Mouse (Mus musculus) forebrain, postnatal 0 days (tissue): Measurements from ENCODE around the gene Gm17304. TPM values are rescaled to one million over a fixed set of nuclear protein-coding genes. Genes with fewer than 3 reads are reported as not detected.

Source experiments
- ATAC-seq: fragments of 200-750 bp; cut with Nextera tagmentation; 2 replicates; pipeline ENCODE4 v1.8.0; 2017; ENCODE audit warnings: mild to moderate bottlenecking, moderate library complexity
- DNase-seq: peaks from one replicate; pipeline ENCODE4 v3.0.0-alpha.2; 2015
- H3K27ac ChIP-seq: fragments of 300-500 bp; sonication (generic); 2 replicates; pipeline ENCODE4 v1.5.1; 2014; ENCODE audit warnings: low read depth, mild to moderate bottlenecking, antibody characterized with exemption, low read length, moderate library complexity, mixed read lengths
- H3K27me3 ChIP-seq: fragments of 300-500 bp; sonication (generic); 2 replicates; pipeline ENCODE4 v1.6.1; 2014; ENCODE audit warnings: mild to moderate bottlenecking, low read length, mixed read lengths; ENCODE audit not compliant: insufficient read depth
- H3K36me3 ChIP-seq: fragments of 300-500 bp; sonication (generic); 2 replicates; pipeline ENCODE4 v1.6.1; 2014; ENCODE audit warnings: mild to moderate bottlenecking, moderate library complexity; ENCODE audit not compliant: insufficient read depth
- H3K4me1 ChIP-seq: fragments of 300-500 bp; sonication (generic); 2 replicates; pipeline ENCODE4 v1.6.1; 2014; ENCODE audit warnings: antibody characterized with exemption; ENCODE audit not compliant: insufficient read depth
- H3K4me2 ChIP-seq: fragments of 300-500 bp; sonication (generic); 2 replicates; pipeline ENCODE4 v1.6.1; 2014; ENCODE audit warnings: low read depth, mild to moderate bottlenecking, moderate library complexity
- H3K4me3 ChIP-seq: fragments of 300-500 bp; sonication (generic); 2 replicates; pipeline ENCODE4 v1.5.1; 2014; ENCODE audit warnings: low read depth, low read length, mixed read lengths
- H3K9ac ChIP-seq: fragments of 300-500 bp; sonication (generic); 2 replicates; pipeline ENCODE4 v1.6.1; 2014; ENCODE audit warnings: mild to moderate bottlenecking
- H3K9me3 ChIP-seq: fragments of 300-500 bp; sonication (generic); 2 replicates; pipeline ENCODE4 v1.6.1; 2016; ENCODE audit warnings: low read length
- CTCF ChIP-seq: sonication (generic); IDR thresholded peaks from 2 replicates; pipeline ENCODE4 v1.5.1; 2016; ENCODE audit warnings: antibody characterized with exemption, control low read depth, low read depth
- WGBS: fragments of 180-500 bp; shearing (Covaris S2); extraction: QIAGEN DNeasy Blood & Tissue Kit; methylation state at CpG from one replicate; pipeline ENCODE4 v1.1.7; 2014; 5-methylcytosine and 5-hydroxymethylcytosine counted together
- polyA plus RNA-seq: library from polyadenylated mRNA; unstranded; fragments of >200 nt; fragmentation: Nextera tagmentation; extraction: Ambion mirVana; gene quantifications from 2 replicates; pipeline ENCODE4 v1.2.1, GENCODE M21; 2015
- total RNA-seq: library from RNA; depleted of rRNA; stranded (reverse); fragments of >200 nt; gene quantifications from 2 replicates; pipeline ENCODE4 v1.2.3, GENCODE M21; 2014

Gene Gm17304
- total and polyA plus RNA-seq, 2 experiments from 2014 or later: not detected

DNA sequence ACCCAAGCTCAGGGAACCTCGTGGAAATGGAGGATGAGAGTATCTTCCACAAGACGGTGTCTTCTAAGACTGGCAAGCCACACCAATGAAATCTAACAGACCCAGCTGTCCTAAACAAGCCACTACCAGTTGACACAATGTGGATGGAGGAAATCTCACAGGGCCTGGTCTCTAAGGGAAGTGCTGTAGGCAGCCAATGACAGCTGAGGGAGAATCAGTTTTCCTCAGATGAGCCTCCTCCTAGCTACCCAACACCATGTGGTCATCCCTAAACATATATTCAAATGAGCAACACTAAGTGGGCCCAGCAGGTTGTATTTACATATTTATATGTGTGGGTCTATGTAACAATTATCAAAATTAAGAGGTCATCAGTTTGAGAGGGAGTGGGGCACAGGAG is 11.4 kb upstream of the Gm17304 start:
- Histone ChIP-seq H3K4me1 (no peaks in the 10 kb centered on the region), H3K4me3 (no peak overlapping the region), H3K27me3 (no peaks in the 10 kb centered on the region), H3K27ac (no peak overlapping the region), H3K36me3 (0 out of 2 replicates have a peak, but pooled peaks cover 5% of the 10 kb centered on the region), H3K4me2 (no peak overlapping the region), H3K9ac (no peak overlapping the region), H3K9me3 (no peaks in the 10 kb centered on the region)
- peak; percentile 93 for ATAC-seq
- no peak for TF ChIP-seq CTCF
- DNase-seq: peak; percentile 40
- WGBS: 75% methylated on average over 2 of the region's 2 CpGs

- H3K27me3 ChIP-seq: no peaks in the 10 kb centered on the region
- no peak overlapping the region for H3K27ac ChIP-seq
- no peak overlapping the region for H3K9ac ChIP-seq
- 0 out of 2 replicates have a peak, but pooled peaks cover 5% of the 10 kb centered on the region for H3K36me3 ChIP-seq
- no peak for ATAC-seq
- no peak overlapping the region for H3K4me3 ChIP-seq
- DNase-seq: no peak
- no peak for TF ChIP-seq CTCF
- H3K4me1 ChIP-seq: no peaks in the 10 kb centered on the region
- H3K4me2 ChIP-seq: no peak overlapping the region
- no peaks in the 10 kb centered on the region for H3K9me3 ChIP-seq
- 76% methylated on average over 8 of the region's 8 CpGs for WGBS
These were observed 9.4 kb upstream of the Gm17304 start for GRCm38 (mm10) chr5:106599482-106599881.

- Histone ChIP-seq H3K27ac (no peak overlapping the region), H3K4me3 (no peak overlapping the region), H3K36me3 (no peaks in the 10 kb centered on the region), H3K9ac (no peak overlapping the region), H3K4me1 (no peaks in the 10 kb centered on the region), H3K4me2 (no peak overlapping the region), H3K27me3 (no peaks in the 10 kb centered on the region), H3K9me3 (no peaks in the 10 kb centered on the region)
- TF ChIP-seq CTCF: no peak
- ATAC-seq (no peak), DNase-seq (no peak)
- WGBS: 92% methylated on average over 5 of the region's 5 CpGs
These were observed 4.5 kb upstream of the Gm17304 start for GRCm38 (mm10) chr5:106604381-106604780.

DNA sequence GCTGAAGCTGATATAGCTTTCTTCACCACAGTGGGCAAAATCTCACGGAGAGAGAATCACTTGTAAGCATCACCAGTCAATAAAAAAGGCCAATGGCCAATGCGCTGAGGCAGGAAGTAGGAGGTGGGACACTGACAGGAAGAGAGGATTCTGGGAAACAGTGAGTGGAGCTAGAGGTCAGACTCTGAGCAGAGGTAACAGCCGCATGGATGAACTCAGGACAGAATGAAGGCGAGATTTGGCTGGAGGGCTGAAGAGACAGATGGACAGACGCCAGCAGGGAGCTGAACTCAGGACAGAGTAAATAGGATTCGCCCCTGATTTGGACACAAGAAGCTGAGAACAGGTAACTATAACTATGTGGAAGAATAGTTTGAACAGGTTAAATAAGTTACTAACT is 3.8 kb upstream of the Gm17304 start:
- no peak for TF ChIP-seq CTCF
- Histone ChIP-seq H3K4me3 (no peak overlapping the region), H3K9me3 (no peaks in the 10 kb centered on the region), H3K4me1 (no peaks in the 10 kb centered on the region), H3K27ac (no peak overlapping the region), H3K27me3 (no peaks in the 10 kb centered on the region), H3K36me3 (no peaks in the 10 kb centered on the region), H3K4me2 (no peak overlapping the region), H3K9ac (no peak overlapping the region)
- no peak for ATAC-seq
- DNase-seq: no peak
- WGBS: 92% methylated on average over 6 of the region's 6 CpGs

GRCm38 (mm10) chr5:106607081-106607480 is 1.8 kb upstream of the Gm17304 start:
- H3K9ac ChIP-seq: no peak overlapping the region
- H3K4me3 ChIP-seq: no peak overlapping the region
- no peak for TF ChIP-seq CTCF
- no peaks in the 10 kb centered on the region for H3K9me3 ChIP-seq
- WGBS: 85% methylated on average over 5 of the region's 5 CpGs
- ATAC-seq: no peak
- H3K4me2 ChIP-seq: no peak overlapping the region
- H3K36me3 ChIP-seq: no peaks in the 10 kb centered on the region
- H3K27ac ChIP-seq: no peak overlapping the region
- no peak for DNase-seq
- H3K4me1 ChIP-seq: no peaks in the 10 kb centered on the region
- H3K27me3 ChIP-seq: no peaks in the 10 kb centered on the region

GRCm38 (mm10) chr5:106612151-106612550 is 3.3 kb downstream of the Gm17304 start:
- H3K9ac ChIP-seq: no peak overlapping the region
- 97% methylated on average over 2 of the region's 2 CpGs for WGBS
- TF ChIP-seq CTCF: no peak
- DNase-seq (no peak), ATAC-seq (no peak)
- no peak overlapping the region for H3K4me2 ChIP-seq
- H3K27me3 ChIP-seq: no peaks in the 10 kb centered on the region
- no peaks in the 10 kb centered on the region for H3K9me3 ChIP-seq
- no peak overlapping the region for H3K27ac ChIP-seq
- no peak overlapping the region for H3K4me3 ChIP-seq
- H3K4me1 ChIP-seq: no peaks in the 10 kb centered on the region
- H3K36me3 ChIP-seq: no peaks in the 10 kb centered on the region

GRCm38 (mm10) chr5:106614570-106614969 is 5.7 kb downstream of the Gm17304 start:
- H3K36me3 ChIP-seq: no peaks in the 10 kb centered on the region
- no peaks in the 10 kb centered on the region for H3K9me3 ChIP-seq
- no peak overlapping the region for H3K9ac ChIP-seq
- WGBS: 88% methylated on average over 7 of the region's 7 CpGs
- H3K27ac ChIP-seq: no peak overlapping the region
- H3K27me3 ChIP-seq: no peaks in the 10 kb centered on the region
- DNase-seq (no peak), ATAC-seq (no peak)
- no peak overlapping the region for H3K4me3 ChIP-seq
- TF ChIP-seq CTCF: no peak
- H3K4me1 ChIP-seq: no peaks in the 10 kb centered on the region
- H3K4me2 ChIP-seq: no peak overlapping the region

DNA sequence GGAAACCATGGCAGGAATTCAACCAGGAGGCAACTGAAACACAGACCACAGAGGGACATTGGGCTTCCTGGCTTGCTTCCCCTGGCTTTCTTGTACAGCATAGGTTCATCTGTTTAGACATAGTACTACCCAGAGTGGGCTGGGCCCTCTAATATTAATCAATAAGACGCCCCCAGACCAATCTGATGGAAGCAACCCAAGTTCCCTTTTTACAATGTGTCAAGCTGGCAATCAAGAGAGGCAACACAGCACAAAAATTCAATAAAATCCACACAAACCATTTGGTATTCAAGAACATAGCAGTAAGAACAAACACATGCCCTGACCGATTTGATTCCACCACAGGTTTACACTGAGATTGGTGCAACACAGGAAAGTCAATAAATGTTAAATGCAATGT is 6.1 kb downstream of the Gm17304 start:
- H3K9me3 ChIP-seq: no peaks in the 10 kb centered on the region
- no peak overlapping the region for H3K4me2 ChIP-seq
- no peak overlapping the region for H3K4me3 ChIP-seq
- 84% methylated on average over 2 of the region's 2 CpGs for WGBS
- no peak for ATAC-seq
- H3K4me1 ChIP-seq: no peaks in the 10 kb centered on the region
- H3K36me3 ChIP-seq: no peaks in the 10 kb centered on the region
- DNase-seq: no peak
- TF ChIP-seq CTCF: no peak
- no peaks in the 10 kb centered on the region for H3K27me3 ChIP-seq
- no peak overlapping the region for H3K9ac ChIP-seq
- no peak overlapping the region for H3K27ac ChIP-seq
